Mouse (Mus musculus): ENCODE data around the gene Clec4e. TPM values are rescaled to one million over a fixed set of nuclear protein-coding genes. Genes with fewer than 3 reads are reported as not detected.
"Not testable (repeated sequence)": the region's sequence is repeated elsewhere in the genome, so short reads cannot be mapped to it uniquely, and the experiment has no call there.

Gene Clec4e
- polyA plus RNA-seq, 1 experiment from 2014 or later, result not detected

DNA sequence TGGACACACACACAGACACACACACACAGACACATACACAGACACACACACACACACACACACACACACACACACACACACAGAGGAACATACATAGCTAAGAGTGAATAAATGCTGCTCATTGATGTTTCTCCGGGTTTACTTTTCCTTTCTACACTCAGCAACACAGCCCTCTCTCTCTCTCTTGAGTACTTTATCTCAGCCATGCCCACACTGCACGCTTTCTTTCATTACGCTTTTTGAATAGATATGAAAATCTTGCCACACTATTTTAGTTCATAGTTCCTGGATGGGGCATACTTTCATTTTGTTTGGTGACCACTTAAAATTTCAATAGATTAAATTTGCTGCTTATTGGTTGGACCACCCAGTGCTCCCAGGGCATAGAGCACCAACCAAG is 25.5 kb downstream of the Clec4e start:
- ATAC-seq (no peak), DNase-seq (ENCODE audit: low read depth, low spot score) (no peak)
- POLR2A ChIA-PET, result no interaction called here
- CTCF ChIA-PET, result no interaction called here
- in situ Hi-C loops (cut with MboI; ENCODE audit: low pct_unique_long_range_greater_than_20kb), result no loop called here
- H3K27me3 ChIP-seq, result peaks cover 7% of the 10 kb centered on the region
- TF ChIP-seq CTCF (IDR thresholded peaks at IDR 0.05), result no peak

DNA sequence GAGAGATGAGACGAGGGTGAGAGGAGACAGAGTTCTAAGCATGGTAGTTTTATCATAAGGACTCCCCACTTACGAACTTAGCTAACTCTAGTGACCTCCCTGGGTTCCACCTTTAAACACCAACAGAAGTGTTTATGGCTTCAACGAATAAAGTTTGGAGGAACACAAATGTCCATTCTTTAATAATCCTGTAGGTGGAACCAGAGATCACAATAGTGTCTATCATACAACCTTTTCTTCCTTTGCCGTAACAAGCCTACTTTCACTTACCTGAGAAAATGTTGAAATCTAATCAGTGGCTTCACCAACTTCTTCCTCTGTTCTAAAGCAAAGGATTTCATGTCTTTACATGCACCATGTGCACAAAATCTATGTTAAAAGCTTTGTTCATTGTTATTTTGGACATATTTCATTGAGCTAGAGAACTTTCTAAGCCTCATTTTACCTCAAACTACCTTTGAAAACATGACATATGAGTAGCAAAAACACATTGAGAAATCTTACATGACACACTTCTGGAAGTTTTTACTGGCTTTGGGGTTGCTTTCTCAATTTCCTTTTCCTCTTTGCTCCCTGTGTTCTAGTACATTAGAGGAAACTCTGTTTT is 28.0 kb downstream of the Clec4e start, which contains the start of gene Clec4d:
Gene Clec4d, plus strand, starts transcription at position 557 of the 607 bp plus-strand sequence.
- ATAC-seq (no peak), DNase-seq (ENCODE audit: low read depth, low spot score) (no peak)
- ChIA-PET POLR2A (no interaction called here), CTCF (no interaction called here)
- peaks cover 7% of the 10 kb centered on the region for H3K27me3 ChIP-seq
- in situ Hi-C loops (cut with MboI; ENCODE audit: low pct_unique_long_range_greater_than_20kb), result no loop called here
- no peak for TF ChIP-seq CTCF (IDR thresholded peaks at IDR 0.05)

DNA sequence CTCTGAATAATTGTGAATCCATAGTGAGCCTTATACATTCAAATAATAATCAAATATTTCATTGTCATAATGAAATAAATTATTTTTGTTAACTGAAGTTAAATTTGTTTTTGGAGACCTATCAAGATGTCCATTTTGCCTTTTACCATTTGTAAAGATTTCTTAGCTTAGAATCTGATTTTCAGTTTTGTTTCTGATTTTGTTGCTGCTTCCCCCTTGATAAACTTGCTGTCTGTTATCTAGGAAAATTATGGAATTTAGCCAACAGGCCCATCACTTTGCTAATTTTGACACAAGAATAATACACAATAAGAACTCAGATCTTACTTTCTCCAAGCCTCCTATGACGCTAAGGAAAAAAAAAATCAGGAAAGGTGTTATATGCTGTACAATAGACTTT is 28.8 kb downstream of the Clec4e start:
- no peak for ATAC-seq
- ChIA-PET CTCF (no interaction called here), POLR2A (no interaction called here)
- DNase-seq (ENCODE audit: low read depth, low spot score), result no peak
- H3K27me3 ChIP-seq, result peaks cover 7% of the 10 kb centered on the region
- TF ChIP-seq CTCF (IDR thresholded peaks at IDR 0.05), result no peak
- in situ Hi-C loops (cut with MboI; ENCODE audit: low pct_unique_long_range_greater_than_20kb), result no loop called here

- DNase-seq (ENCODE audit: low read depth, low spot score) (no peak), ATAC-seq (no peak)
- POLR2A ChIA-PET, result no interaction called here
- H3K27me3 ChIP-seq, result peaks cover 7% of the 10 kb centered on the region
- CTCF ChIA-PET, result no interaction called here
- in situ Hi-C loops (cut with MboI; ENCODE audit: low pct_unique_long_range_greater_than_20kb), result no loop called here
- no peak for TF ChIP-seq CTCF (IDR thresholded peaks at IDR 0.05)
Measured at GRCm38 (mm10) chr6:123259889-123260603, 29.6 kb downstream of the Clec4e start.

DNA sequence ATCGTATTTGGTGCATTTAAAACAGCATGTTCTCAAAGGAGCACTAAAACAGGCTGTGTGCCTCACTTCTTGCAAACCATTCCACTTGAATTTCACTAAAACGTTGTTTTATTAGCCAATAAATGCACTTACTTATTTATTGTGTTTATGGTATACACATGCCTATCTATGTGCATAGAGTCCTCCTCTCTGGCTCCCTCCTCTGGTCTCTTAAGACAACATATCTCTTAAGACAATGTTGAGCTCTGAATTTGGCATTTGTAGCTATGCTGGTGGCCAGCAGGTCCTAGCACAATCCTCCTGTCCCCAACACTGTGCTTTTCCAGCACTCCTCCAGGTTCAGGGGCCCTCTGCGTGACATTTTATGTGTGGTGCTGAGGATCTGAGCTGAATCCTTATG is 30.7 kb downstream of the Clec4e start:
- CTCF ChIA-PET, result no interaction called here
- TF ChIP-seq CTCF (IDR thresholded peaks at IDR 0.05), result no peak
- H3K27me3 ChIP-seq, result peaks cover 7% of the 10 kb centered on the region
- no peak for DNase-seq (ENCODE audit: low read depth, low spot score)
- in situ Hi-C loops (cut with MboI; ENCODE audit: low pct_unique_long_range_greater_than_20kb), result no loop called here
- POLR2A ChIA-PET, result no interaction called here
- ATAC-seq, result no peak

DNA sequence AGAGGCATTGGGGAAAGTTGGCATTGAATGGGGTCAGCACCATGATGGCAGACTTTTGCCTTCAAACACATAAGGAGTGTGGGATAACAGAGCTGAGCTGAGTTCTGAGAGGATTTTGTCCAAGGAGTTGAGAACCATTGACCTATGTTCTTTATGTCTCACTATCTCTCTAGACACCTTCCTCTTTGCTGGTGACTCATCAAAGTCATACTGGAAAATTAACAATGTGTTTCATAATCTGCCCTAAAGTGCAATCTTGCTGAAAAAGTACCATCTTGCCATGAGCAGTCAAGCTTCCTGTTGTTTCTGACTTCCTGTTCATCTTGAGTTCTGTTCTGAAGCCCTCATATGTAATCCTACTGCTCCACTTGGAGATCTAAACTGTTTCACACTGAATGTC is 36.9 kb downstream of the Clec4e start:
- in situ Hi-C loops (cut with MboI; ENCODE audit: low pct_unique_long_range_greater_than_20kb), result no loop called here
- ChIA-PET CTCF (no interaction called here), POLR2A (no interaction called here)
- no peaks in the 10 kb centered on the region for H3K27me3 ChIP-seq
- no peak for TF ChIP-seq CTCF (IDR thresholded peaks at IDR 0.05)
- DNase-seq (ENCODE audit: low read depth, low spot score) (no peak), ATAC-seq (no peak)

DNA sequence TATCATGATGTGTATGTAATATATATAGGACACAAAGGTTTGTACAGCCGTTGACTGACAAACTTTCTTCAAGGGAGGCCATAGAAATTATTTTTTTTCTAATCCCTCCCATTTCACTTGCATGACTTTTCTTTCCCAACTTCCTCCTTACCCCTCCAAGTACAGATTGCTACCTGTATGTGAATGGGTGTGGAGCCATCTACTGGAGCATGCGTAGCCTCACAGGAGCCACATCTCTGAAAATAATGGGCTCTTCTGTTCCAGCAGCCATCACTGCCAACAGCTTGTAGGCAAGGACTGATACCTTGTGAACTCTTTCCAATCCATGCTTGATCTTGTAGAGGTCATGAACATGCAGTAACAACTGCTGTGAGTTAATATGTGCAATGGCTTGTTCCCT is 40.8 kb downstream of the Clec4e start:
- DNase-seq (ENCODE audit: low read depth, low spot score); ATAC-seq; POLR2A ChIA-PET; H3K27me3 ChIP-seq; CTCF ChIA-PET; in situ Hi-C loops (cut with MboI; ENCODE audit: low pct_unique_long_range_greater_than_20kb): not testable (repeated sequence)

- CTCF ChIA-PET, result no interaction called here
- no peak for TF ChIP-seq CTCF (IDR thresholded peaks at IDR 0.05)
- in situ Hi-C loops (cut with MboI; ENCODE audit: low pct_unique_long_range_greater_than_20kb), result no loop called here
- H3K27me3 ChIP-seq, result no peaks in the 10 kb centered on the region
- POLR2A ChIA-PET, result no interaction called here
- no peak for ATAC-seq
- DNase-seq (ENCODE audit: low read depth, low spot score), result no peak
Measured at GRCm38 (mm10) chr6:123244201-123244600, 45.5 kb downstream of the Clec4e start.

- no peak for ATAC-seq
- in situ Hi-C loops (cut with MboI; ENCODE audit: low pct_unique_long_range_greater_than_20kb), result no loop called here
Measured at GRCm38 (mm10) chr6:123237582-123237981, 52.1 kb downstream of the Clec4e start.

More at GRCm38 (mm10) chr6:123237582-123237981, 52.1 kb downstream of the Clec4e start:
- ChIA-PET CTCF (no interaction called here), POLR2A (no interaction called here)
- DNase-seq (ENCODE audit: low read depth, low spot score), result no peak
- no peaks in the 10 kb centered on the region for H3K27me3 ChIP-seq
- TF ChIP-seq CTCF (IDR thresholded peaks at IDR 0.05), result no peak

Other genes with a start within 250 kb of the Clec4e start
- gene Clec4b1, start 239.9 kb downstream of the Clec4e start, polyA plus RNA-seq (2021), result not detected
- gene Clec4a2, start 183.4 kb downstream of the Clec4e start, polyA plus RNA-seq (2021), result not detected
- gene Clec4b2, start 117.0 kb downstream of the Clec4e start, polyA plus RNA-seq (2021), result not detected
- gene Clec4n, start 60.0 kb downstream of the Clec4e start, polyA plus RNA-seq (2021), result not detected
- not detected for gene Clec4d, start 27.8 kb downstream of the Clec4e start, polyA plus RNA-seq (2021)
- gene Vmn2r19, start 18.5 kb upstream of the Clec4e start, polyA plus RNA-seq (2021), result not detected
- under 0.01 TPM for gene Vmn2r20, start 128.2 kb upstream of the Clec4e start, polyA plus RNA-seq (2021)
- not detected for gene Vmn2r21, start 243.5 kb upstream of the Clec4e start, polyA plus RNA-seq (2021)

Data from Patski (cell line).